Mouse (Mus musculus) E14TG2a.4 (cell line): ENCODE measurements around the gene Rapgef4.

Source experiments
- H3K27me3 ChIP-seq: 2 replicates; pipeline ENCODE4 v1.6.1; 2014; ENCODE audit warnings: low read length, control low read depth; ENCODE audit not compliant: insufficient read depth
- H3K36me3 ChIP-seq: 2 replicates; pipeline ENCODE4 v1.6.1; 2014; ENCODE audit warnings: low read length, control low read depth; ENCODE audit not compliant: insufficient read depth
- H3K4me1 ChIP-seq: replicated peaks from 2 replicates; pipeline ENCODE4 v1.6.1; 2014; ENCODE audit warnings: low read depth, low read length, control low read depth
- H3K4me3 ChIP-seq: replicated peaks from 2 replicates; pipeline ENCODE4 v1.5.1; 2014; ENCODE audit warnings: mild to moderate bottlenecking, low read length
- H3K9me3 ChIP-seq: 2 replicates; pipeline ENCODE4 v1.6.1; 2014; ENCODE audit warnings: low read length, control low read depth
- CTCF ChIP-seq: conservative IDR thresholded peaks from 2 replicates; pipeline ENCODE4 v1.5.1; 2014; ENCODE audit warnings: low read length
- NANOG ChIP-seq: IDR thresholded peaks from 2 replicates; pipeline ENCODE4 v1.6.1; 2014; ENCODE audit warnings: borderline replicate concordance, low read length, mixed read lengths
- POU5F1 ChIP-seq: IDR thresholded peaks from 2 replicates; pipeline ENCODE4 v1.6.1; 2014; ENCODE audit warnings: low read length, borderline replicate concordance

Gene Rapgef4

DNA sequence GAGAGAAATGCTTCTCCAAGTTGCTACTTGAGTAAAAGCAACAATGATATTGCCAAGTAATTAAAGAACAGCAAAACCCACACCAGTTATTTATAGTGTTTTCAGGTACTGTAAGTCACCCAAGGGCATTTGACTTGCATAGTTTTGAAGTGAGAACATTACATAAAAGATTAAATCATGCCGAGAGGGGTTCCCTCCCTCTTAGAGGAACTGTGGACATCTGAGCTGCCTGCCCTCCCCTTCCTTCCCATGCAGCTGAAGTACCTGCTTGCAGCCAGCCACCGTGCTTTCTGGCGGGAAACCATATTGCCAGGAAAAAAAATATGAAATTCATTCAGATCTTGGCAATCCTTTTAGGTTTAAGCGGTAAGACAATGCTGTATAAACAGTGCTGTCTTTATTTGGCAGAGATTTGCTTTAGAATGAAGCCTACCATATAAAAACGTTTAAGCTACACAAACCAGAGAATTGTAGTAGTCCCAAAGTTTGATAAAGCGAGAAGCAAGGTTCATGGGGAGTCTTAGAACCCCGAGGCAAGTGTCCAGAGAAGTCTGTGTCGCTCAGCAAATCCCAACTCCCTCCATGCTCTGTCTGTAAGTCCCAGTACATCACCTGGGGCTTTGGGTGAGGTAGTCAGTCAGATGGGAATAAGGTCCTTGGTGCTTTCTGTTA is 174.2 kb downstream of the Rapgef4 start:
- no peak for TF ChIP-seq CTCF
- no peak for TF ChIP-seq NANOG
- no peak for TF ChIP-seq POU5F1
- Histone ChIP-seq H3K4me1 (peaks cover 32% of the 10 kb centered on the region), H3K27me3 (no peaks in the 10 kb centered on the region), H3K36me3 (no peaks in the 10 kb centered on the region), H3K4me3 (no peak overlapping the region), H3K9me3 (no peaks in the 10 kb centered on the region)

DNA sequence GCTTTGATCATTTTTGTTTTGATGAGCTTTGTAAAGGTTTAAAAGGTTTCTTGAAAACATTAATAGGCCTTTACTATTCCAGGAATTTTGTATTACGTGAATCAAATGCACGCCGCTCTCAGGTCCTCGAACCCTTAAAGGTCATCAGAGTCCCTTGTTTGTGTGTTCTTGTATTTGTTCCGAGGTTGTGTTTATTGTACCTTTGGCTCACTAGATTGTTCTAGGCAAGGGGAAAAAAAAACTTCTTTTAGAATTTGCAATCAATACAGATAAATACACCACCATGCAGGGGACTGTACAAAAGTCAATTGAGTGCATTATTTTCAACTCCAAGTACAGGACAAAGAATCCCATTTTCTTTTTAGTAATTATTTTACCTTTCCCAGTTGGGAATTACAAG is 175.4 kb downstream of the Rapgef4 start:
- H3K4me3 ChIP-seq: no peak overlapping the region
- TF ChIP-seq POU5F1: no peak
- no peak for TF ChIP-seq CTCF
- no peaks in the 10 kb centered on the region for H3K36me3 ChIP-seq
- H3K9me3 ChIP-seq: no peaks in the 10 kb centered on the region
- H3K27me3 ChIP-seq: no peaks in the 10 kb centered on the region
- peaks cover 23% of the 10 kb centered on the region for H3K4me1 ChIP-seq

DNA sequence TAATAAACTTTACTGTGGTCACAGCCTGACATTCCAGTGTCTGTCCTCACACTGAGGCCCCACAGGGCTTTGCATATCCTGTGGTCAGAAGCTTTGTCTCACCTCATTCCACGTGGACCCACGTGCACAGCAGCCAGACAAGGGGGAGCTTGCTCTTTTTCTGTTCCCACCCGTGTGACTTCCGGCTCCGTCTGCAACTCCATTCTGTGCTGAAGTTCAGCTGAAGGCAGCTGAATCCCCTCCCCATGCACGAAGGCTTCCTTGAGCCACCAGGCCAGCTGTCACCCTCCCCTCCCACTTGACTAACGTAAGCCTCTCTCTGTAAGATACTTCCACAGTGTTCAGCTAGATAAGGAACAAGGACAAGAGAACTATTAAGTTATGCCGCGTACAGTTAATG is 176.5 kb downstream of the Rapgef4 start:
- no peaks in the 10 kb centered on the region for H3K27me3 ChIP-seq
- TF ChIP-seq CTCF (no peak), POU5F1 (no peak), NANOG (no peak)
- H3K36me3 ChIP-seq: no peaks in the 10 kb centered on the region
- no peak overlapping the region for H3K4me3 ChIP-seq
- no peaks in the 10 kb centered on the region for H3K9me3 ChIP-seq
- peaks cover 18% of the 10 kb centered on the region for H3K4me1 ChIP-seq

DNA sequence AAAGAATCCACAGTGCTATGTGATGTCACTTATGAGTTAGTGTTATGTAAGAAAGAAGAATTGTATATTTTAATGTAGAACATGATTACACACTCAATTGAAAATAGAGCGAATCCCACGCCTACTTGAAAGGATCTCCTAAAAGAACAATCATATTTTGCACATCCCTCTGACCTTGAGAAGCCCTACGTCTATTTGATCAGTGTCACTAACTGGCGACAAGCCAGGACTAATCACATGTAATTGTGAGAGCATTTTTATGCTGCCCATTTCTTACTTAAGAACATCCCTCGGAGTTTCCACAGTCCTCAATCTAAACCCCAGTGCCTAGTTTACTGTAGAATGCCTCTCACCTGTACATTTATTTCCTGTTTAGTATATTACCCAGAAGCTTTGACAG is 177.0 kb downstream of the Rapgef4 start:
- H3K36me3 ChIP-seq: no peaks in the 10 kb centered on the region
- H3K4me1 ChIP-seq: peaks cover 18% of the 10 kb centered on the region
- no peak overlapping the region for H3K4me3 ChIP-seq
- no peak for TF ChIP-seq NANOG
- no peak for TF ChIP-seq CTCF
- no peak for TF ChIP-seq POU5F1
- H3K9me3 ChIP-seq: no peaks in the 10 kb centered on the region
- no peaks in the 10 kb centered on the region for H3K27me3 ChIP-seq

DNA sequence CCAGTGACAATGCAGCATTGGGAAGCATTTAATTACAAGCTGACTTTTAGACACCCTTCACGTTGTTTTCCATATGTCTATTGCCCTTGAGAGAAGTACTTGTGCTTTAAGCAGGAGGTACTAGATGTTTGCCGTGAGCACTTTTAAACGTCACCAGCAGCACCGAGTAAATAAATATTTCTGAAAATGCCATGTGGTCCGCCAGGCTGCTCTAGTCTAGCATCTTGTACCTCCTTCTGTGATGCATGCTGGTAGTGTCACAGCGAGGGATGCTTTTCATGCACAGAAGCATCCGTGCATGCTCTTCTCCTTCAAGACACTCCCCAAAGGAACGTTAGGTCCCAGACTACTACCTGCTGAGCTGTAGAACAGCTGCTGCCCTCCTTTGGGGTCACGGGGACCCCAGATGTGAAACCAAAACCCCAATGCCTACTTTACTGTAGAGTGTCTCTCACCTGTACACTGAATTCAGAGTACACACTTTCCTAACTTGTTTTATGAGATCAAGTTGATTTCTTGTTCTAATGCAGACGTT is 177.7 kb downstream of the Rapgef4 start:
- Histone ChIP-seq H3K36me3 (no peaks in the 10 kb centered on the region), H3K9me3 (no peaks in the 10 kb centered on the region), H3K4me3 (no peak overlapping the region), H3K27me3 (no peaks in the 10 kb centered on the region), H3K4me1 (peaks cover 18% of the 10 kb centered on the region)
- TF ChIP-seq POU5F1 (no peak), CTCF (no peak), NANOG (no peak)

DNA sequence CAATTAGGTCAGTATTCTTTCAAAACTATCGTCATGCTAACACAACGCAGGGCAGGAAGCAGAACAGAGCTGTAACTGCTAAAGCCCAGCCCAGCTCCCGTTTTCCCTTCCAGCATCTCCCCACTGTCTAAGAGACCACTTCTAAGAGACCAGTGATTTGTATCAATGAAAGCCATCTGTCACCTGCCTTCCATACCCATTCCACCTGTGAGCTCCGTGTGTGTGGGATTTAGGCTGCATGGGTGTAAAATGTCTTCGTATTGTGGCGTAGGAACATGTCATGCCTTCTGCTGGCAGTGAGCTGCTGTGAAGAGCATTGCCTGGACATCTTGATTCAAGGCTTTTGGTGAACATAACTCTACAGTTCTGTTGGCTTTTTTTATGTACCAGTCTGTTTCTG is 178.2 kb downstream of the Rapgef4 start:
- Histone ChIP-seq H3K36me3 (no peaks in the 10 kb centered on the region), H3K9me3 (no peaks in the 10 kb centered on the region), H3K27me3 (no peaks in the 10 kb centered on the region), H3K4me1 (peaks cover 18% of the 10 kb centered on the region), H3K4me3 (no peak overlapping the region)
- TF ChIP-seq POU5F1: no peak
- TF ChIP-seq CTCF: no peak
- no peak for TF ChIP-seq NANOG

DNA sequence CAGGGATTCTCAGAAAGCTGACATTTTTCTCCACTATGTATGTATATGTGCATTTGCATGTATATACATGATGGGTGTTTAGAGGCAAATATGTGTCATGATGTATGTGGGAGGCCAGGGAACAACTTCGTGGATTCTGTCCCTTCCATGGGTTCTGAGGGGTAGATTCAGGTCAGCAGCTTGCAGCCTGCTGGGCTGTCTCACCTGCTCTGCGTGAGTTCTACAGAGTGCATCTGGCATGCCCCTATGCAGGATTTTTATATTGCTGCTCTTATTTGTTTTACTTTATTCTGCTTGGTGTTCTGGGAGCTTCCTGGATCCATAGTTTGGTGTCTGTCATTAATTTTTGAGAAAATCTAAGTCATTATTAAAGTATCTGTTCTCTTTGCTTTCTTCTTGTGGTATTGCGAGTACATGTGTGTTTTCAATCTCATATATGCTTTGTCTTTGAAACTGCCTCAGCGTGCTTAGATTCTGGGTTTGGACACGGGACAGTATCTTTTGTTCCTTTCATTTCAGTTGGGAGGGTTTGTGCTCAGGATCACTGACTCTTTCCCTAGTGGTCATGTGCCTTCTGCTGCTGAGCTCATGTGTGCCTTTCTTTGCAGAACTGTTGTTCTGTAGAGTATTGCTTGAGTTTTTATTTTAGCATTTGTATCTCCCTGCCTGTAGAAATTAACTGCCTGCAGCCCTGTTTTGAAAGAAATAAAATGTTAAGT is 184.3 kb downstream of the Rapgef4 start:
- Histone ChIP-seq H3K4me3 (no peak overlapping the region), H3K36me3 (no peaks in the 10 kb centered on the region), H3K9me3 (no peaks in the 10 kb centered on the region), H3K4me1 (no peaks in the 10 kb centered on the region), H3K27me3 (no peaks in the 10 kb centered on the region)
- TF ChIP-seq POU5F1 (no peak), CTCF (no peak), NANOG (no peak)

DNA sequence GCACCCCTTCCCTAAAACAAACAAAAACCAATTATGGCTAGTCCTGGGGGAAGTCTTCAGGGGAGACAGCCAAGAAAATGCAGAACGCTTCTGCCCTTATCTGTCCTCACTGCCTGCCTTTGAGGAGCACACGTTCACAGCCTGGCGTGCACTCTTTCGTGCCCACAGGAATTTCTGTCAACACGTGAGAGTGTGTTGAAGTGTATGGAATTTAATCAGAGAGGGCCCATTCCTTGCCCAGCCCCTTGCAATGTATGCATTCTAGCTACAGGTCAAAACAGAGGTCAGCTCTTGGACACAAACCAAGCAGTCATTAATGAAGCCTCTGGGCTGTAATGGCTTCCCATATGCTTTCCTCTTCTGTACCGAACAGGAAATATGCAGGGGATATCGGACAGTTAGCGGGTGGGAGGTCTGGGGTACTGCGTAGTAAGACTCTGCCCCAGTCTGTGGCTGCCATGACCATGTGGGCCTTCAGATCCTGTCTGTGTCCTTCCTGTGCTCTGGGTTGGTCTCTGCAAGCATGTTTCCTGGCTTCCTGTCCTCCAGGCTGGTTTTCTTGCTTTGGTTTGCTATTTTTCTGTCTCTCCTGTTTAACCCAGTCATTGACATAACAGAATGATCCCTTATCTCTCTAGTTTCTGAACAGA is 188.5 kb downstream of the Rapgef4 start:
- Histone ChIP-seq H3K4me3 (no peak overlapping the region), H3K4me1 (peaks cover 9% of the 10 kb centered on the region; the same call in 1 of the 2 replicates), H3K36me3 (no peaks in the 10 kb centered on the region), H3K9me3 (no peaks in the 10 kb centered on the region), H3K27me3 (no peaks in the 10 kb centered on the region)
- no peak for TF ChIP-seq CTCF
- no peak for TF ChIP-seq NANOG
- TF ChIP-seq POU5F1: no peak
